Mouse (Mus musculus): ENCODE measurements around the gene Vsig8. TPM values are rescaled to one million over a fixed set of nuclear protein-coding genes. Genes with fewer than 3 reads are reported as not detected.

Gene Vsig8
- total and polyA plus RNA-seq, 2 experiments from 2014 or later: 0.11 to 1.3 TPM

DNA sequence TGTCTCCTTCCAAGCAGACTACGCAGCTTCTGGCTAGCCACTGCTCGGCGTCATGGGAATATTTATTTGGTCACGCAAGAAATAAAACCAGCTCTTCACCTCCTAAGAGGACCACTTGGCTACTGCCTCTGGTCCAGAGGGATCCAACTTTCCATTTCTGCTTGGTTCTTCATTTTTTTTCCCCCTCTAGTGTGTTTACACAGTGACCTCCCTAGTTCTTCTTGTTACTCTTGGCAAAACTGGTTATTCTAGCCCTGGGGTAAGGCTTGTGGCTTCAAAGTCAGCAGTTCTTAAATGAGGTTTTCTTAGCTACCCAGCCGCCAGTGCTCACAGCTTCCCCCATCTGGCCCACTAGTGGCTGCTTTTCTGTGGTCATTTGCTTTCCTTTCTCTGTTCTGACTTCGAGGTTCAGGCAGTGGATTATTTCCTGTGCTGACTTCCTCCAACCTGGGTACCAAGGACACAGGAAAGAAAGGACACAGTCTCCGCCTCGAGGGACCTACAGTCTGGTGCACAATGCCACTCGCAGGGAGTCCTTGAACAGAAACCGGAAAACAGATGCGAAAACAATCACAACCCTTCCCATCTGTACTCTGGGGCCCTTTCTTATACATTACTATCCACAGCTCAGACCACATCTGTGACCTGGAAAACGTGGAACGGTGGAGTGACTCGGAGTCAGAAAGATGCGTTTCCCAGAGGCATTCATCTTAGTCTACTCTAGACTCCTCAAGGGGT is 30.5 kb upstream of the Vsig8 start:
- Histone ChIP-seq H3K4me1 (ENCODE audit: insufficient read depth, low read length) (no peaks in the 10 kb centered on the region), H3K4me3 (ENCODE audit: low read depth, low read length) (no peak overlapping the region), H3K27ac (ENCODE audit: low read depth, low read length) (no peak overlapping the region), H3K9me3 (ENCODE audit: low read length) (no peaks in the 10 kb centered on the region), H3K27me3 (ENCODE audit: insufficient read depth, low read length) (no peaks in the 10 kb centered on the region), H3K4me2 (ENCODE audit: low read depth, low read length, poor library complexity, severe bottlenecking) (no peak overlapping the region), H3K9ac (replicated peaks; ENCODE audit: low read length, poor library complexity, severe bottlenecking) (no peak overlapping the region), H3K36me3 (ENCODE audit: insufficient read depth, low read length) (no peaks in the 10 kb centered on the region)
- 44% methylated on average over 15 of the region's 15 CpGs for WGBS
- ATAC-seq (ENCODE audit: low FRiP score): no peak
- peak; percentile 48 for TF ChIP-seq CTCF (IDR thresholded peaks at IDR 0.05)
- DNase-seq (ENCODE audit: low spot score): no peak

DNA sequence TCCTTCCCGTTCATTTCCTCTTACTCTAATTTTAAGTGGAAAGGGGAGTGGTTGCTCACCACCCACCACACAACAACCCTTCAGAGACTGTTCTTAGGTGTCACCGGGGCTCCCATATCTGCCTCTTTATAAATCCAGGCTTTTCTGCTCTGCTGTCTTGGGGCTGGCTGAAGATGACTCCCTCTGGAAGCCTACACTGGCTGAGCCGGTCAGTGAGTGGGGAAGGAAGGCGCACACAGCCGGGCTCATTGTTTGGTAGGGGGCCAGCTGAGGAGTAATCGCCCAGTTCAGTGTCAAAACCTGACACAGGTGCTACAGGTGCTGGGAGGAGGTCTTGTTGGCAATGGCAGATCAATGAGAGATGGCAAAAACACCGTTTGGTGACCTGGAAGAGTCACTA is 29.8 kb upstream of the Vsig8 start:
- H3K9me3 ChIP-seq (ENCODE audit: low read length): no peaks in the 10 kb centered on the region
- no peaks in the 10 kb centered on the region for H3K27me3 ChIP-seq (ENCODE audit: insufficient read depth, low read length)
- TF ChIP-seq CTCF (IDR thresholded peaks at IDR 0.05): no peak
- ATAC-seq (ENCODE audit: low FRiP score) (no peak), DNase-seq (ENCODE audit: low spot score) (no peak)
- H3K4me3 ChIP-seq (ENCODE audit: low read depth, low read length): no peak overlapping the region
- H3K4me1 ChIP-seq (ENCODE audit: insufficient read depth, low read length): no peaks in the 10 kb centered on the region
- WGBS: 74% methylated on average over 7 of the region's 7 CpGs
- no peaks in the 10 kb centered on the region for H3K36me3 ChIP-seq (ENCODE audit: insufficient read depth, low read length)
- no peak overlapping the region for H3K4me2 ChIP-seq (ENCODE audit: low read depth, low read length, poor library complexity, severe bottlenecking)
- no peak overlapping the region for H3K9ac ChIP-seq (replicated peaks; ENCODE audit: low read length, poor library complexity, severe bottlenecking)
- no peak overlapping the region for H3K27ac ChIP-seq (ENCODE audit: low read depth, low read length)

DNA sequence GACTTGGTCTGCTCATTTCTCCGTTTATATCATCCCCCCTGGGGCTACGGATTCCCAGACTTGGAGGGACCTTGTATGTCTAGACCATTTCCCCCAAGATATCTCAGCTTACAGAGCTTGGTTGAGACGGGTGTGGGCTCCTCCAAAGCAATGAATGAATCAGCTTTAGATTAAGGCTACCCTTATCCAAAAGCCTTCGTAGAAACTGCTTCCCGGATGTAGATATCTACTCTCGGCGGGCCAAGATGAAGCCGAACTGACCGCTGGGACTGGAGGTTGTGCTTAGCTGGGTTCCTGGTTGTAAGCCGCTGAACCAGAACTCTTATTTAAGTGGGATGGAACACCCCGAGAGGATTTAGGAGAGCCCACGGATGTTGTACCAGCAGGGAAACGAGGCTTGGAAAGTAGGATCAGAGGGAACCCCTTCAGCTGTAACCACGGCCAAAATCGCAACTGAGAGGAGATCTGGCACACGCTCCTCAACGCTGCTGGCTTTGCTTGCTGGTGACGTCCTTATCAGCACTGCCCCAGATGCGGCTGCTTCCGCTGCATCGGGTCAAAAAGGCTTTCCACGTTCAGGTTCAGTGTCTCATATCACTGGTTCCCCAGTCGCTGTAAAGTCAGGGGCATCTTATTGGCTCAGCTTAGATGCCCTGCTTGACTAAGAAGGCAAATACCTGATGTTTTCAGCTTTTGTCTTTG is 29.2 kb upstream of the Vsig8 start:
- Histone ChIP-seq H3K4me3 (ENCODE audit: low read depth, low read length) (no peak overlapping the region), H3K36me3 (ENCODE audit: insufficient read depth, low read length) (no peaks in the 10 kb centered on the region), H3K4me1 (ENCODE audit: insufficient read depth, low read length) (no peaks in the 10 kb centered on the region), H3K27ac (ENCODE audit: low read depth, low read length) (no peak overlapping the region), H3K27me3 (ENCODE audit: insufficient read depth, low read length) (no peaks in the 10 kb centered on the region), H3K9me3 (ENCODE audit: low read length) (no peaks in the 10 kb centered on the region), H3K4me2 (ENCODE audit: low read depth, low read length, poor library complexity, severe bottlenecking) (no peak overlapping the region), H3K9ac (replicated peaks; ENCODE audit: low read length, poor library complexity, severe bottlenecking) (no peak overlapping the region)
- ATAC-seq (ENCODE audit: low FRiP score): no peak
- DNase-seq (ENCODE audit: low spot score): no peak
- 64% methylated on average over 23 of the region's 23 CpGs for WGBS
- TF ChIP-seq CTCF (IDR thresholded peaks at IDR 0.05): no peak

DNA sequence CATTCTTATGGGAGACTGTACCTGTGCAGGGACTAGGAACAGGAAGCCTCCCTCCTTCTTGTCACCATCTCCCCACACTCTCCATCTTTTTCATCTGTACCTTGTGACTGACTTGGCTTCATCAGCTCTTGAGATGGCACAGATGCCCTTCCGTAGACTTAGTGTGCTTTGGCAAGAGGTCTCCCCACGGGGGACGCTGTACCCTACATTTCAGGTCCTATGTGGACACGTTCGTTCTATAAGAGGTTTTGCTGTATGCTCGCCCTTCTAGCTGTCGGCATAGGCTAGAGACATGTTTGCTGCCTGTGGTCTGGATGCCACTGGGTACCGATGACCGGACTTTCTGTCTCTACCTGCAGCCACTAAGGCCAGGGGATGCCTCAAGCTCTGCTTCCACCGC is 28.3 kb upstream of the Vsig8 start:
- Histone ChIP-seq H3K4me3 (ENCODE audit: low read depth, low read length) (no peak overlapping the region), H3K27me3 (ENCODE audit: insufficient read depth, low read length) (no peaks in the 10 kb centered on the region), H3K9ac (replicated peaks; ENCODE audit: low read length, poor library complexity, severe bottlenecking) (no peak overlapping the region), H3K9me3 (ENCODE audit: low read length) (no peaks in the 10 kb centered on the region), H3K4me1 (ENCODE audit: insufficient read depth, low read length) (no peaks in the 10 kb centered on the region), H3K27ac (ENCODE audit: low read depth, low read length) (no peak overlapping the region), H3K4me2 (ENCODE audit: low read depth, low read length, poor library complexity, severe bottlenecking) (no peak overlapping the region), H3K36me3 (ENCODE audit: insufficient read depth, low read length) (no peaks in the 10 kb centered on the region)
- 95% methylated on average over 10 of the region's 10 CpGs for WGBS
- ATAC-seq (ENCODE audit: low FRiP score): no peak
- no peak for TF ChIP-seq CTCF (IDR thresholded peaks at IDR 0.05)
- DNase-seq (ENCODE audit: low spot score): no peak

DNA sequence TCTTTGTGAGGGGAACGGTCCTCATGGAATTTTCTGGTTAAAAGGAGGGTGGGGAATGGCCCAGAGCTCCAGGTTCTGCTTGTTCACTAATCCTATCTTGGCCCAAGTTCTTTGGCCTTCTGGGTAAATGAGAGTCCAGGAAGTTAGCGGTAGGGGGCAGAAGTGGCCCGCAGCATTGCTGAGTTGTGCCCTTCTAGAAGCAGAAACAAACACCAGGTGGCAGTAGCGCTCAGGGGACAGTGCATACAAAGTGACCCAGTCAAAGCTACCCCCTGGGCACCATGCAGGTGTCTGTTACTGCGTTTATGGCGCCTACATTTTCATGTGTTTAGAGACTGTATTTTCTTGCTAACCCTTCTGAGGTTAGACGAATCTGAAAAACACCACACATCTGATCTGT is 27.0 kb upstream of the Vsig8 start:
- no peak overlapping the region for H3K4me2 ChIP-seq (ENCODE audit: low read depth, low read length, poor library complexity, severe bottlenecking)
- H3K9me3 ChIP-seq (ENCODE audit: low read length): no peaks in the 10 kb centered on the region
- H3K9ac ChIP-seq (replicated peaks; ENCODE audit: low read length, poor library complexity, severe bottlenecking): no peak overlapping the region
- 7% methylated on average over 7 of the region's 7 CpGs for WGBS
- no peak overlapping the region for H3K4me3 ChIP-seq (ENCODE audit: low read depth, low read length)
- DNase-seq (ENCODE audit: low spot score) (peak; percentile 90), ATAC-seq (ENCODE audit: low FRiP score) (peak; percentile 59)
- no peaks in the 10 kb centered on the region for H3K4me1 ChIP-seq (ENCODE audit: insufficient read depth, low read length)
- H3K27me3 ChIP-seq (ENCODE audit: insufficient read depth, low read length): no peaks in the 10 kb centered on the region
- TF ChIP-seq CTCF (IDR thresholded peaks at IDR 0.05): peak; percentile 96
- H3K36me3 ChIP-seq (ENCODE audit: insufficient read depth, low read length): no peaks in the 10 kb centered on the region
- no peak overlapping the region for H3K27ac ChIP-seq (ENCODE audit: low read depth, low read length)

DNA sequence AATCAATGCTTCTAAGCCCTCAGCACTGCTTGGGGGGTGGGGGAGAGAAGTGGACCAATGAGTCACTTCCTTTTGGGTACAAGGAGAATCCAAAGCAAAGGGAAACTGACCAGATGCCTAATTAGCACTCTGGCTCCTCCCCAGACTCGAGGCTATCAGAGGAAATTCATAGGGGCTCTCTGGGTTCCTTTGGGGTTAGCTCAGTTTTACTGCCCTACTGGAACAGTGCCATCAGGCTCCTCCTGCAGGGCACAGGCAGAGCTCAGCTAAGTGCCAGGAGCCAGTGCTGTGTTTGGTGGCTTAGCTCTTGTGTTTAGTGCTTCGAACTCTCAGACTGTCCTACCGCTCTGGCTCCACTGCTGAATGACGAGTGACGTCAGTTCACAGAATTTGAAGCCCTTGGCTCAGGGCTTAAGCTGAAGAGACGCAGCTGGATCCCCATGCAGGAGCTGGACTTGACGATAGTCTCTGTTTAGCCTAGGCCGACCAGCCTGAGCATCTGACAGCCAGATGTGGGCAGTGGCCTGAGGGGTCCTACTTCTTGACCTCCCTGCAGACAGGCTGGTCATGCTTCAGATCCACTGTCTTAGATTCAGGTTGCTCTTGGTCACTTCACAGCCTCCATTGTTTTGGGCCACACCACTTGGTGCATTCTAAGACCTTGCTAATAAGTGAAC is 25.1 kb upstream of the Vsig8 start:
- H3K4me1 ChIP-seq (ENCODE audit: insufficient read depth, low read length): no peaks in the 10 kb centered on the region
- no peak for ATAC-seq (ENCODE audit: low FRiP score)
- no peaks in the 10 kb centered on the region for H3K9me3 ChIP-seq (ENCODE audit: low read length)
- H3K27me3 ChIP-seq (ENCODE audit: insufficient read depth, low read length): no peaks in the 10 kb centered on the region
- no peak for DNase-seq (ENCODE audit: low spot score)
- TF ChIP-seq CTCF (IDR thresholded peaks at IDR 0.05): no peak
- 43% methylated on average over 8 of the region's 8 CpGs for WGBS
- H3K4me3 ChIP-seq (ENCODE audit: low read depth, low read length): no peak overlapping the region
- H3K36me3 ChIP-seq (ENCODE audit: insufficient read depth, low read length): no peaks in the 10 kb centered on the region
- no peak overlapping the region for H3K4me2 ChIP-seq (ENCODE audit: low read depth, low read length, poor library complexity, severe bottlenecking)
- H3K9ac ChIP-seq (replicated peaks; ENCODE audit: low read length, poor library complexity, severe bottlenecking): no peak overlapping the region
- no peak overlapping the region for H3K27ac ChIP-seq (ENCODE audit: low read depth, low read length)
